Mouse (Mus musculus) hindbrain, embryonic 14.5 days (tissue): ENCODE data around the gene Psmc3. TPM values are rescaled to one million over a fixed set of nuclear protein-coding genes. Genes with fewer than 3 reads are reported as not detected.

ENCODE experiments used
- ATAC-seq: fragments of 200-750 bp; cut with Nextera tagmentation; 2 replicates; pipeline ENCODE4 v1.8.0; 2017; ENCODE audit warnings: moderate number of reproducible peaks, mild to moderate bottlenecking, moderate TSS enrichment, moderate library complexity; ENCODE audit not compliant: low FRiP score
- DNase-seq: peaks from one replicate; pipeline ENCODE4 v3.0.0-alpha.2; 2015; ENCODE audit warnings: low spot score
- H3K27ac ChIP-seq: fragments of 300-500 bp; sonication (generic); 2 replicates; pipeline ENCODE4 v1.5.1; 2014; ENCODE audit warnings: mild to moderate bottlenecking, moderate library complexity
- H3K27me3 ChIP-seq: fragments of 300-500 bp; sonication (generic); 2 replicates; pipeline ENCODE4 v1.6.1; 2014; ENCODE audit warnings: mild to moderate bottlenecking, low read length, mixed read lengths; ENCODE audit not compliant: control insufficient read depth, insufficient read depth
- H3K36me3 ChIP-seq: fragments of 300-500 bp; sonication (generic); replicated peaks from 2 replicates; pipeline ENCODE4 v1.6.1; 2014; ENCODE audit not compliant: control insufficient read depth, insufficient read depth
- H3K4me1 ChIP-seq: fragments of 300-500 bp; sonication (generic); replicated peaks from 2 replicates; pipeline ENCODE4 v1.6.1; 2014; ENCODE audit warnings: antibody characterized with exemption, low read length, mixed read lengths; ENCODE audit not compliant: control insufficient read depth, insufficient read depth
- H3K4me2 ChIP-seq: fragments of 300-500 bp; sonication (generic); replicated peaks from 2 replicates; pipeline ENCODE4 v1.6.1; 2014; ENCODE audit warnings: mild to moderate bottlenecking, moderate library complexity
- H3K4me3 ChIP-seq: fragments of 300-500 bp; sonication (generic); replicated peaks from 2 replicates; pipeline ENCODE4 v1.5.1; 2014; ENCODE audit warnings: mild to moderate bottlenecking, low read length
- H3K9ac ChIP-seq: fragments of 300-500 bp; sonication (generic); 2 replicates; pipeline ENCODE4 v1.6.1; 2014
- H3K9me3 ChIP-seq: fragments of 300-500 bp; sonication (generic); 2 replicates; pipeline ENCODE4 v1.6.1; 2016; ENCODE audit warnings: low read length; ENCODE audit not compliant: control insufficient read depth
- WGBS: fragments of 180-500 bp; shearing (Covaris S2); extraction: QIAGEN DNeasy Blood & Tissue Kit; methylation state at CpG from one replicate; pipeline ENCODE4 v1.1.7; 2014; 5-methylcytosine and 5-hydroxymethylcytosine counted together
- polyA plus RNA-seq: library from polyadenylated mRNA; unstranded; fragments of >200 nt; fragmentation: Nextera tagmentation; extraction: Ambion mirVana; gene quantifications from 2 replicates; pipeline ENCODE4 v1.2.1, GENCODE M21; 2014

Gene Psmc3
- polyA plus RNA-seq, 1 experiment from 2014 or later, result 237 TPM

- no peaks in the 10 kb centered on the region for H3K9me3 ChIP-seq
- DNase-seq, result no peak
- H3K9ac ChIP-seq, result peak overlapping the region; percentile 68
- WGBS, result 86% methylated on average over 10 of the region's 10 CpGs
- ATAC-seq, result 0 out of 2 replicates have a peak, but pooled peaks have one; percentile 0
- peak overlapping the region; percentile 77 for H3K27ac ChIP-seq
- peak overlapping the region; percentile 72 for H3K4me2 ChIP-seq
- peak overlapping the region; percentile 55 for H3K4me3 ChIP-seq
- H3K27me3 ChIP-seq, result no peaks in the 10 kb centered on the region
- H3K36me3 ChIP-seq, result peaks cover 11% of the 10 kb centered on the region; the same call in 1 of the 2 replicates
- peaks cover 25% of the 10 kb centered on the region for H3K4me1 ChIP-seq
Measured at GRCm38 (mm10) chr2:91071059-91071458, 17.2 kb downstream of the Psmc3 start.

- DNase-seq (no peak), ATAC-seq (no peak)
- no peak overlapping the region for H3K9ac ChIP-seq
- H3K27ac ChIP-seq, result no peak overlapping the region
- H3K27me3 ChIP-seq, result no peaks in the 10 kb centered on the region
- H3K4me1 ChIP-seq, result peaks cover 25% of the 10 kb centered on the region
- 34% methylated on average over 1 of the region's 1 CpGs for WGBS
- no peaks in the 10 kb centered on the region for H3K9me3 ChIP-seq
- H3K4me3 ChIP-seq, result no peak overlapping the region
- no peak overlapping the region for H3K4me2 ChIP-seq
- peaks cover 1% of the 10 kb centered on the region; the same call in 1 of the 2 replicates for H3K36me3 ChIP-seq
Measured at GRCm38 (mm10) chr2:91072092-91072491, 18.3 kb downstream of the Psmc3 start.

DNA sequence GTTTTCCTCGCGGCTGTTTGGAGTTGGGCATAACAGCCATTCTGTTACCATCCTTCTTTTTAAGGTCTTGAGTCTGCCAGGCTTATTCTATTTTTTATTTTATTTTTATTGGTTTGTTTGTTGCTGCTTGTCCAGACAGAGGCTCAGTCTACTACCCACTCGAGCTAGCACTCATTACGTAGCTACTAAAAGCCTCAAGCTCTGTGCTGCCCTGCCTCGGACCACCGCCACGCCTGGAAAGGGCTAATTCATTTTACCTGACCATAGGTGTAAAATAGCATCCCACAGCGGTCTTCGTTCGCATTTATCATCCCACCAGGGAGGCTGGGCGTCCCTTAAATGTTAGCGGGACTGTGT, 24.1 kb downstream of the Psmc3 start:
- ATAC-seq, result no peak
- Histone ChIP-seq H3K27ac (no peak overlapping the region), H3K4me3 (peak overlapping the region; percentile 45), H3K9ac (peak overlapping the region; percentile 72), H3K27me3 (no peaks in the 10 kb centered on the region), H3K36me3 (no peaks in the 10 kb centered on the region), H3K4me1 (peaks cover 5% of the 10 kb centered on the region; the same call in 1 of the 2 replicates), H3K9me3 (no peaks in the 10 kb centered on the region), H3K4me2 (peak overlapping the region; percentile 91)
- DNase-seq, result peak; percentile 49
- WGBS, result 14% methylated on average over 12 of the region's 12 CpGs

DNA sequence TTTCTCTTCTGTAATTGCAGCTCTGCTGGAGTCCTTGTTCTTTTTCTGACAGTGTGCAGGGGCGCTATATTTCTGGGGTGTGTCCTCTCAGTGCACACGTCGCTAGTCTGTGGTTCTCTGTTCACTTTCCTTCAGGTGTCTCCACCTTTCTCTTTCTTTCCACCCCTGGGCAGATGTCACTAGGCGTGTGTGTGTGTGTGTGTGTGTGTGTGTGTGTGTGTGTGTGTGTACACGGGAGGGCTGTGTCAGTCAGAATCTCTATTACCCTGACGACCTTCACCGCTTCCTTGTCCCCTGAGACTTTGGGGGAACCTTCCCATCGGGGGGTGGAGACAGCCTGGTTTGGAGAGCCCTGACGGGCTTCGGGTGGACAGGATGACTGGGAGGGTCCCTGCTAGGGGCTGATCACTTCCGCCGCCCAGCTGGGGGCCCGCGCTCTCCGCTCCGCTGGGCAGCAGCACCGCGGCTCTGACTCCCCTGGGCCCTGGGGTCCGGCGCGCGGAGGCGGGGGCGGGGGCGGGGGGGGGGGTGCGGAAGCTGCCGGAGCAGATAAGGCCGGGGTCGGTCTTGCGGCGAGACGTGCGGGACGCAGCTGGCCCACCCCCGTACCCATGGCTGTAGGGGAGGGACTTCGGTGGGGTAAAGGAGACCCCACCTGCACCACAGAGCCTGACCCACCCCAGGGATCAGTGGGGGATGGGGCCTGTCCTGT, 24.7 kb downstream of the Psmc3 start:
- WGBS, result 1% methylated on average over 33 of the region's 36 CpGs
- H3K4me1 ChIP-seq, result peaks cover 5% of the 10 kb centered on the region; the same call in 1 of the 2 replicates
- peak overlapping the region; percentile 12; the same call in 1 of the 2 replicates for H3K27ac ChIP-seq
- DNase-seq, result peak; percentile 47
- ATAC-seq, result peak; percentile 75
- peak overlapping the region; percentile 72 for H3K9ac ChIP-seq
- H3K9me3 ChIP-seq, result no peaks in the 10 kb centered on the region
- H3K27me3 ChIP-seq, result no peaks in the 10 kb centered on the region
- H3K4me3 ChIP-seq, result peak overlapping the region; percentile 45
- peak overlapping the region; percentile 91 for H3K4me2 ChIP-seq
- H3K36me3 ChIP-seq, result no peaks in the 10 kb centered on the region

DNA sequence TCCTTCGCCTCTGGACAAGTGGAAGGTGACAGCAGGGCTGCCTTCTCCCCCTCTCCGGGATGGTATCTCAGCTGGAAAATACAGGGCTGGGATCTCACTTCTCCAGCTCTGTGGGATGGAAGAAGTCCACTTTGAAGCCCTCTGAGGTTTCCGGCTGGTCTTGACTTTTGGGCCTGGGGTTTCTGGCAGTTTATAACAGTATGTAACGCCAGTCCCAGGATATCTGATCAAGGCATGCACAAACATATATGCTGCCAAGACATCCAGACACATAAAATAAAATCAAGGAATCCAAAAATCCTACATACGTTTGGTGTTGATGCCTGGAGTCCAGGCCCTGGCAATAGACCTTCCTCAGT, 25.2 kb downstream of the Psmc3 start:
- 31% methylated on average over 5 of the region's 5 CpGs for WGBS
- Histone ChIP-seq H3K4me1 (peaks cover 5% of the 10 kb centered on the region; the same call in 1 of the 2 replicates), H3K4me2 (peak overlapping the region; percentile 91), H3K4me3 (peak overlapping the region; percentile 45), H3K36me3 (no peaks in the 10 kb centered on the region), H3K27ac (no peak overlapping the region), H3K27me3 (no peaks in the 10 kb centered on the region), H3K9me3 (no peaks in the 10 kb centered on the region), H3K9ac (peak overlapping the region; percentile 72)
- peak; percentile 7; the same call in 1 of the 2 replicates for ATAC-seq
- DNase-seq, result peak; percentile 25

DNA sequence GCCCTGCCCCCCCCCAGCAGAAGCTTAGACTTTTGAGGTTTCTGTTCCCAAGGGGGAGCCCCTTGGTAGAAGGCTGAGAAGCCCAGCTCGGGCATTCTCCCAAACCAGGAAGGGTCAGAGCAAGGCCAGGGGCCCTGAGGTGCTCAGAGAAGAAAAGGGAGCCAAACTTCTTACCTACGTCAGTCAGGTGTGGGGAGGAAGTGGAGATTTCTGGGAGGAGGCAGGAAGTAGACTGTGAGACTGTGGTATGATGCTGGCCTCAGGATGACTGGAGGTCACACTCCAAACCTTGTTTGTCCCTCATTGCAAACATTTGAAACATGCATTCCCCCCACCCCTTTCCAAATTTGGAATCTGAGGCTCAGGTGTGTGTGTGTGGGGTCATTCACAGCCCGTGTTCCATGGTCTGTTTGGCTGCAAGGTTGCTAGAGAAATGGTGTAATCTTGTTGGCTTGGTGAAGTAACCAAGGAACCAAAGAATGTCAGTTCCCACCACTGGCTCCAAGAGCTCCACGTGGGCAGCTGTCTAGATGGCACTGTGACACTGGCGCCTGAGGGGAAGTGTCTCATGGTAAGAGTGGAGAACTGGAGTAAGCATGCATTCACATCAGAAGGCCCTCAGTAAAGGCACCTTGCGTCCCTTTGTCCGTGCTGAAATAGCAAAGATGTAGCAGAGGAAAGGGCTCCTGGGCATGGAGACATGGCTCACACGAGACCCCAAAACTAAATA, 27.1 kb downstream of the Psmc3 start:
- Histone ChIP-seq H3K9me3 (no peaks in the 10 kb centered on the region), H3K4me1 (peaks cover 5% of the 10 kb centered on the region; the same call in 1 of the 2 replicates), H3K27me3 (no peaks in the 10 kb centered on the region), H3K36me3 (no peaks in the 10 kb centered on the region), H3K4me2 (no peak overlapping the region), H3K9ac (no peak overlapping the region), H3K4me3 (no peak overlapping the region), H3K27ac (no peak overlapping the region)
- no peak for DNase-seq
- 81% methylated on average over 8 of the region's 8 CpGs for WGBS
- no peak for ATAC-seq

GRCm38 (mm10) chr2:91081775-91082695, 28.2 kb downstream of the Psmc3 start, which contains the start of gene Spi1:
Gene Spi1 (plus strand): TSS chr2:91082390.
- WGBS, result 84% methylated on average over 13 of the region's 13 CpGs
- Histone ChIP-seq H3K27me3 (no peaks in the 10 kb centered on the region), H3K36me3 (no peaks in the 10 kb centered on the region), H3K4me3 (no peak within 1 kb of the TSS), H3K4me2 (no peak within 1 kb of the TSS), H3K9me3 (no peaks in the 10 kb centered on the region), H3K27ac (no peak within 1 kb of the TSS), H3K9ac (no peak within 1 kb of the TSS), H3K4me1 (peaks cover 5% of the 10 kb centered on the region; the same call in 1 of the 2 replicates)
- ATAC-seq (no peak), DNase-seq (no peak)

- DNase-seq (no peak), ATAC-seq (no peak)
- no peaks in the 10 kb centered on the region for H3K36me3 ChIP-seq
- no peak overlapping the region for H3K9ac ChIP-seq
- no peaks in the 10 kb centered on the region for H3K9me3 ChIP-seq
- no peak overlapping the region for H3K4me3 ChIP-seq
- no peaks in the 10 kb centered on the region for H3K27me3 ChIP-seq
- no peak overlapping the region for H3K4me2 ChIP-seq
- 69% methylated on average over 11 of the region's 11 CpGs for WGBS
- H3K27ac ChIP-seq, result no peak overlapping the region
- peaks cover 5% of the 10 kb centered on the region; the same call in 1 of the 2 replicates for H3K4me1 ChIP-seq
Measured at GRCm38 (mm10) chr2:91082844-91083243, 29.0 kb downstream of the Psmc3 start.
